Mouse (Mus musculus): ENCODE measurements around the gene Zfpl1.

DNA sequence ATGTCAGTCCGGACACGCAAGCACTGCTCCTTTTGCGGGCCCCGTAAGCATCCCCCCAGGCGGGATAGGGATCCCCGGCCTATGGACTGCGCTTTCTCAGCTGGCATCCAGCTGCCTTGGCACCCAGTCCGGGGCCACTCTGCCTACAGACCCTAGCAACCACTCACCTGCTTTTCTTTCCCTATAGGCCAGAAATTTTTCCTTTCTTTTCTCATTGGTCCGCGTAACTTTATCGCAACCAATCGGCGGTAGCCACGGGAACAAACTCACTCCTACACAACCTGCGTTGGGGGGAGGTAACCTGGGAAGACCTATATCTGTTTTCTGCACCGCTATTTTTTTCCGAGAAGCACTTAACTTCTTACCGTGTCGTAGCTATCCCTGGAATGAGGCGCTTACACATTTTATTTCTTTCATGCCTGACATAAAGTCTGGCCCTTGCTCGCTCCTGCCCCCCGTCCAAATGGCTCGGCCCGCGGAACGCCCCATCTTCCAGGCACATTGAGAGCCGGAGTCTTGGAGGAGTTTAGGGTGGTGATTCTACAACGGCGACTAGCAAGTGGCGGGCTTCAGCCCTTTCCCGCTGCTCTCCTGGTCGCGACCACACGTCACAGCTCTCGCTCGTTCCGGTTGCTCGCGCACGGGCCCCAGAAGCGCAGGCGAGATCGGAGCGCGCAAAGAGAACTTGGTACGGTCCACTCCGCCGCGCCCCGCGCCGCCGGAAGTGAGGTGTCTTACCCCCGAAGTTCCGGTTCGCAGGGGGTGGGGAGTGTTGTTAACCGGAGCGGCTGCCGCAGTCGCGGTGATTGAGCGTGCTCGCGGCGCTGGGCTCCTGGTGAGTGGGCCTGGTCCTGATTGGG is 38.2 kb downstream of the Zfpl1 start, which contains the start of gene Syvn1:
- TF ChIP-seq CTCF (IDR thresholded peaks at IDR 0.05; ENCODE audit: control insufficient read depth, insufficient read depth, low read length), result no peak
- peak; percentile 88; the same call in 1 of the 2 replicates for TF ChIP-seq POLR2A (IDR thresholded peaks at IDR 0.05; ENCODE audit: borderline replicate concordance, control insufficient read depth, low read depth, low read length)

Data from bone marrow, adult 2 months (tissue).